Mouse (Mus musculus) erythroblast, embryonic 14.5 days (primary cell): ENCODE results near the gene Odc1. TPM values are rescaled to one million over a fixed set of nuclear protein-coding genes. Genes with fewer than 3 reads are reported as not detected.
"Not testable (repeated sequence)": the region's sequence is repeated elsewhere in the genome, so short reads cannot be mapped to it uniquely, and the experiment has no call there.

Experiments used
- H3K27me3 ChIP-seq: 2 replicates; pipeline ENCODE4 v1.6.1; 2012; ENCODE audit warnings: inconsistent platforms; ENCODE audit not compliant: control insufficient read depth
- H3K36me3 ChIP-seq: 2 replicates; pipeline ENCODE4 v1.6.1; 2012; ENCODE audit warnings: mild to moderate bottlenecking, inconsistent platforms; ENCODE audit not compliant: control insufficient read depth
- H3K4me1 ChIP-seq: 2 replicates; pipeline ENCODE4 v1.6.1; 2012; ENCODE audit warnings: inconsistent platforms; ENCODE audit not compliant: control insufficient read depth
- H3K4me3 ChIP-seq: replicated peaks from 2 replicates; pipeline ENCODE3; 2012; ENCODE audit warnings: moderate library complexity, mild to moderate bottlenecking, inconsistent platforms
- H3K9me3 ChIP-seq: 2 replicates; pipeline ENCODE4 v1.6.1; 2012; ENCODE audit warnings: low read length, inconsistent platforms, mixed read lengths; ENCODE audit not compliant: control insufficient read depth
- GATA1 ChIP-seq: IDR thresholded peaks from 2 replicates; pipeline ENCODE4 v1.6.1; 2012; ENCODE audit warnings: low read length, inconsistent platforms, mixed read lengths
- TAL1 ChIP-seq: IDR thresholded peaks from 3 replicates; pipeline ENCODE4 v1.6.1; 2012; ENCODE audit warnings: low read length, inconsistent platforms, mixed read lengths
- polyA plus RNA-seq: library from polyadenylated mRNA; stranded (reverse); fragments of >175 nt; gene quantifications from 2 replicates; pipeline ENCODE4 v1.2.3, GENCODE M21; 2012

The Odc1 gene
- polyA plus RNA-seq, 1 experiment: 44.9 TPM

GRCm38 (mm10) chr12:17545107-17545571 is 545 bp downstream of the Odc1 start:
- Histone ChIP-seq H3K4me3 (peak overlapping the region; percentile 90), H3K27me3 (no peaks in the 10 kb centered on the region), H3K4me1 (peaks cover 76% of the 10 kb centered on the region), H3K36me3 (peaks cover 54% of the 10 kb centered on the region), H3K9me3 (no peaks in the 10 kb centered on the region)
- TF ChIP-seq GATA1 (no peak), TAL1 (no peak)

GRCm38 (mm10) chr12:17545884-17546283 is 1.3 kb downstream of the Odc1 start:
- Histone ChIP-seq H3K4me3 (peak overlapping the region; percentile 90), H3K27me3 (no peaks in the 10 kb centered on the region), H3K4me1 (peaks cover 71% of the 10 kb centered on the region), H3K9me3 (no peaks in the 10 kb centered on the region), H3K36me3 (peaks cover 57% of the 10 kb centered on the region)
- TF ChIP-seq TAL1 (no peak), GATA1 (no peak)

GRCm38 (mm10) chr12:17547552-17547951 is 3.0 kb downstream of the Odc1 start:
- not testable (repeated sequence) for H3K9me3 ChIP-seq, H3K27me3 ChIP-seq
- Histone ChIP-seq H3K4me1 (peaks cover 72% of the 10 kb centered on the region), H3K4me3 (peak overlapping the region; percentile 90), H3K36me3 (peaks cover 73% of the 10 kb centered on the region)

- H3K36me3 ChIP-seq: peaks cover 80% of the 10 kb centered on the region
- peaks cover 71% of the 10 kb centered on the region for H3K4me1 ChIP-seq
- H3K9me3 ChIP-seq: no peaks in the 10 kb centered on the region
- no peak for TF ChIP-seq TAL1
- no peak for TF ChIP-seq GATA1
- peak overlapping the region; percentile 90 for H3K4me3 ChIP-seq
- H3K27me3 ChIP-seq: no peaks in the 10 kb centered on the region
Measured at GRCm38 (mm10) chr12:17548505-17548904, 3.9 kb downstream of the Odc1 start.

- H3K9me3 ChIP-seq, H3K27me3 ChIP-seq: not testable (repeated sequence)
- H3K4me1 ChIP-seq: peaks cover 71% of the 10 kb centered on the region
- peak overlapping the region; percentile 30 for H3K4me3 ChIP-seq
- peaks cover 85% of the 10 kb centered on the region for H3K36me3 ChIP-seq
Measured at GRCm38 (mm10) chr12:17549421-17549820, 4.8 kb downstream of the Odc1 start.

- Histone ChIP-seq H3K27me3 (no peaks in the 10 kb centered on the region), H3K9me3 (no peaks in the 10 kb centered on the region), H3K36me3 (peaks cover 72% of the 10 kb centered on the region), H3K4me1 (peaks cover 76% of the 10 kb centered on the region), H3K4me3 (no peak overlapping the region)
- TF ChIP-seq GATA1: no peak
- TF ChIP-seq TAL1: no peak
Measured at GRCm38 (mm10) chr12:17551208-17551995, 6.8 kb downstream of the Odc1 start.

- peaks cover 62% of the 10 kb centered on the region for H3K36me3 ChIP-seq
- peaks cover 70% of the 10 kb centered on the region for H3K4me1 ChIP-seq
- H3K4me3 ChIP-seq: no peak overlapping the region
- H3K27me3 ChIP-seq: peaks cover 4% of the 10 kb centered on the region; the same call in 1 of the 2 replicates
- no peaks in the 10 kb centered on the region for H3K9me3 ChIP-seq
- no peak for TF ChIP-seq TAL1
- TF ChIP-seq GATA1: no peak
Measured at GRCm38 (mm10) chr12:17552420-17552819, 7.8 kb downstream of the Odc1 start.

GRCm38 (mm10) chr12:17552949-17553348 is 8.4 kb downstream of the Odc1 start:
- peak; percentile 45; the same call in 1 of the 2 replicates for TF ChIP-seq GATA1
- TF ChIP-seq TAL1: no peak
- Histone ChIP-seq H3K4me1 (peaks cover 65% of the 10 kb centered on the region), H3K36me3 (peaks cover 57% of the 10 kb centered on the region)

GRCm38 (mm10) chr12:17553627-17554026 is 9.0 kb downstream of the Odc1 start:
- Histone ChIP-seq H3K4me1 (peaks cover 58% of the 10 kb centered on the region), H3K4me3 (no peak overlapping the region), H3K27me3 (peaks cover 10% of the 10 kb centered on the region), H3K36me3 (peaks cover 50% of the 10 kb centered on the region), H3K9me3 (no peaks in the 10 kb centered on the region)
- TF ChIP-seq TAL1: no peak
- TF ChIP-seq GATA1: no peak

More at GRCm38 (mm10) chr12:17552949-17553348, 8.4 kb downstream of the Odc1 start:
- Histone ChIP-seq H3K27me3 (peaks cover 8% of the 10 kb centered on the region), H3K9me3 (no peaks in the 10 kb centered on the region), H3K4me3 (peak overlapping the region; percentile 16)
